Mouse (Mus musculus): ENCODE results near the gene Eci1. TPM values are rescaled to one million over a fixed set of nuclear protein-coding genes. Genes with fewer than 3 reads are reported as not detected.

Eci1 gene
- polyA plus RNA-seq (2017; shearing (Covaris generic)): 10 to 100 TPM; 55.9 to 97.4 TPM

GRCm38 (mm10) chr17:24426471-24427169, at the start of gene Eci1:
Eci1 (plus strand) TSS chr17:24426641.

GRCm38 (mm10) chr17:24414230-24414976, 12.0 kb upstream of the Eci1 start, which contains the start of gene Rnps1:
Rnps1 (plus strand) TSS chr17:24414565.

DNA sequence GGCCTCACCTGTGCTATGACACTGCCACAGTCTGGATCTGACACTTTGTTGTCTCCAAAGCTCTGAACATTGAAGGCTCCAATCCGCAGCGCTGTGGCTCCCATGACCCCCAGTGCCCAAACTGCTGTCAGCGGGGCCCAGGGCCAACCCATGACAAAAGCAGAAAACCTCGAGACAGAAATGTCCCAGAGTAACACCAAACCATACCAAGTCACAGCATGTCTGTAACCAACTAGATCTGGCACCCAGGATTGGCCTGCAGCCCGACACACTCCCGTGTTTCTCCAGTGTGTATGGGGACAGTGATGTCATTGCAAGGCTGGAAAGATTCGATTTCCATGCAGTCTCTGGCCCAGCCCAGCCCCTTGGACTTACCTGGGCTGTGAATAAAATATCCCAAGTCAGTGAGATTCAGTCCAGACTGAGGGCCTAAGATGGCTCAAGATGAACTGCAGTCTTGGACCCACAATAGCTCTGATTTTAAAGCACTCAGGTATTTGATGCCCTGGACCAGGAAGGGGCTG, 16.3 kb downstream of the Eci1 start, which contains the start of gene Dnase1l2:
TSS of gene Dnase1l2 (minus strand) at position 474 of the 524 bp plus-strand sequence.

GRCm38 (mm10) chr17:24469910-24470602, 43.6 kb downstream of the Eci1 start, which contains the start of the genes E4f1 and Pgp:
E4f1 (minus strand) TSS chr17:24470313.
Pgp (plus strand) TSS chr17:24470392.

GRCm38 (mm10) chr17:24473612-24474275, 47.3 kb downstream of the Eci1 start, which contains the start of gene Bricd5:
Bricd5 (plus strand) TSS chr17:24473884.

GRCm38 (mm10) chr17:24478663-24479380, 52.4 kb downstream of the Eci1 start, which contains the start of gene Mlst8:
Mlst8 (minus strand) TSS chr17:24479078.

GRCm38 (mm10) chr17:24488186-24488661, 61.8 kb downstream of the Eci1 start, which contains the start of gene Caskin1:
Caskin1 (plus strand) TSS chr17:24488601.

Other genes with a start within 250 kb of the Eci1 start
- gene Tbc1d24, start 221.1 kb upstream of the Eci1 start, polyA plus RNA-seq (2017; shearing (Covaris generic)): 1 to 10 TPM in 1 of 2 experiments, under 1 TPM in 1; 0.73 to 1.3 TPM
- under 1 TPM; 0.04 to 0.10 TPM for gene Ntn3, start 217.1 kb upstream of the Eci1 start, polyA plus RNA-seq (2017; shearing (Covaris generic))
- gene Tedc2, start 205.8 kb upstream of the Eci1 start, polyA plus RNA-seq (2017; shearing (Covaris generic)): 1 to 10 TPM; 3.5 to 4.6 TPM
- 1 to 10 TPM; 7.7 to 8.0 TPM for gene Ccnf, start 175.2 kb upstream of the Eci1 start, polyA plus RNA-seq (2017; shearing (Covaris generic))
- gene Abca17, start 75.6 kb upstream of the Eci1 start, polyA plus RNA-seq (2017; shearing (Covaris generic)): under 1 TPM in 1 of 2 experiments, not detected in 1; 0.20 TPM
- 10 to 100 TPM; 11.1 to 24.7 TPM for gene Abca3, start 74.7 kb upstream of the Eci1 start, polyA plus RNA-seq (2017; shearing (Covaris generic))
- gene Rnps1, start 12.1 kb upstream of the Eci1 start, polyA plus RNA-seq (2017; shearing (Covaris generic)): 100 to 1,000 TPM; 176 to 205 TPM
- 1 to 10 TPM; 1.7 to 4.9 TPM for gene Dnase1l2, start 16.5 kb downstream of the Eci1 start, polyA plus RNA-seq (2017; shearing (Covaris generic))
- gene E4f1, start 43.7 kb downstream of the Eci1 start, polyA plus RNA-seq (2017; shearing (Covaris generic)): 10 to 100 TPM; 70.0 to 73.0 TPM
- gene Pgp, start 43.8 kb downstream of the Eci1 start, polyA plus RNA-seq (2017; shearing (Covaris generic)): 10 to 100 TPM; 40.8 to 46.2 TPM
- not detected for gene Bricd5, start 47.2 kb downstream of the Eci1 start, polyA plus RNA-seq (2017; shearing (Covaris generic))
- 10 to 100 TPM; 21.0 to 27.6 TPM for gene Mlst8, start 52.4 kb downstream of the Eci1 start, polyA plus RNA-seq (2017; shearing (Covaris generic))
- gene Caskin1, start 62.0 kb downstream of the Eci1 start, polyA plus RNA-seq (2017; shearing (Covaris generic)): under 1 TPM; 0.12 to 0.76 TPM
- 10 to 100 TPM; 64.2 to 74.9 TPM for gene Traf7, start 101.3 kb downstream of the Eci1 start, polyA plus RNA-seq (2017; shearing (Covaris generic))
- 10 to 100 TPM in 1 of 2 experiments, 1 to 10 TPM in 1; 6.7 to 13.8 TPM for gene Rab26, start 107.6 kb downstream of the Eci1 start, polyA plus RNA-seq (2017; shearing (Covaris generic))
- gene Pkd1, start 123.2 kb downstream of the Eci1 start, polyA plus RNA-seq (2017; shearing (Covaris generic)): 10 to 100 TPM; 25.4 to 40.3 TPM
- 10 to 100 TPM; 29.8 to 34.8 TPM for gene Tsc2, start 206.0 kb downstream of the Eci1 start, polyA plus RNA-seq (2017; shearing (Covaris generic))
- 1 to 10 TPM; 3.1 to 6.3 TPM for gene Nthl1, start 206.0 kb downstream of the Eci1 start, polyA plus RNA-seq (2017; shearing (Covaris generic))
- gene Slc9a3r2, start 223.7 kb downstream of the Eci1 start, polyA plus RNA-seq (2017; shearing (Covaris generic)): under 1 TPM in 1 of 2 experiments, not detected in 1; 0.45 TPM
- gene Npw, start 231.8 kb downstream of the Eci1 start, polyA plus RNA-seq (2017; shearing (Covaris generic)): under 1 TPM in 1 of 2 experiments, not detected in 1; 0.35 TPM
- 10 to 100 TPM; 14.7 to 16.2 TPM for gene Zfp598, start 243.0 kb downstream of the Eci1 start, polyA plus RNA-seq (2017; shearing (Covaris generic))